Mouse (Mus musculus): Measurements from ENCODE around the gene Lcat. TPM values are rescaled to one million over a fixed set of nuclear protein-coding genes. Genes with fewer than 3 reads are reported as not detected.
"Not testable (repeated sequence)": the region's sequence is repeated elsewhere in the genome, so short reads cannot be mapped to it uniquely, and the experiment has no call there.

The Lcat gene
- 0.55 and 0.60 TPM in 2 replicates for polyA plus RNA-seq (2012; ENCODE audit: insufficient read depth, insufficient read length, missing spikeins)

DNA sequence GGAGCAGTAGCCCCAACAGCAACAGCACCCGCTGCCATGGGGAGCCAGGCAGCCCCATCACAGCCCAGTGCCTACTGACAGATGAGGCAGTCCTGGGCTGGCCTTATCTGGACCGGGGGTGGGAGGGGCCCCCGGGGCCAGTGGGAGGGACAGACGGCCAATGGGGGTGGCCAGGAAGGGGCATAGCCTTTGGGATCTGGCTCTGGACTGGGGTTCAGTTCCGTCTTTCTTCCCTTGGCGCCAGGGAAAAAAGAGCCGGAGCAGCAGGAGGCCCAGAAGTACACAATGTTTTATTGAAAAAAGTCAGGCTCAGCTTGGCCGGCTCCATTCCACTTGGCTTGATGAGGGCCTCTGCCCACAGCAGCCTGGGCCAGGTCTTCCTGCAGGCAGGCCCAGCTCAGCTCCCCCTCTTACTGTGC, at the start of gene Lcat:
Gene Lcat (minus strand): TSS at position 62 of the 419 bp plus-strand sequence.
- H3K27ac ChIP-seq (ENCODE audit: insufficient read depth, low read depth, low read length): no peak within 1 kb of the TSS
- no peak for TF ChIP-seq CTCF (IDR thresholded peaks at IDR 0.05; ENCODE audit: low read depth, low read length)
- TF ChIP-seq POLR2A (IDR thresholded peaks at IDR 0.05; ENCODE audit: borderline replicate concordance, low read depth, low read length): no peak
- no peak within 1 kb of the TSS for H3K4me3 ChIP-seq (ENCODE audit: insufficient read depth, low read length)

DNA sequence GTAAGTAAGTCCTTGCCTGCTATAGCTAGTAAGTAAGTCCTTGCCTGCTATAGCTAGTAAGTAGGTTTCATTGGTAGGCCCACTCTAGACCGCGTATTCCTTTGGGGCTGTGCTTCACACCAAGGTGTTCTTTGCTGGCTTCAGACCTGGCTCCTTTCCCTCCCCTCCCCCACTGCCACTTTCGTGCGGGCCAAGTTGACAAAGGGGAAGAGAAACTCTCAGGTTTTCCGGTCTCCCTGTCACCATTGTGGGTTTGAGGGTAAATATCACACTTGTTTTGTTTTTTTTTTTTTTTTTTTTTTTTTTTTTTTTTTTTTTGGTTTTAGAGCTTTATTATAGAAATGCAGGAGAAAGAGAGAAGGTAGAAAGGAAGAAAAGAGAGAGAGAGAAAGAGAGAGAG, 49.3 kb upstream of the Lcat start:
- Histone ChIP-seq H3K4me1 (ENCODE audit: control insufficient read depth, insufficient read depth, low read length) (peaks cover 49% of the 10 kb centered on the region), H3K27ac (ENCODE audit: insufficient read depth, low read depth, low read length) (peak overlapping the region; percentile 69), H3K4me3 (ENCODE audit: insufficient read depth, low read length) (no peak overlapping the region)
- TF ChIP-seq CTCF (IDR thresholded peaks at IDR 0.05; ENCODE audit: low read depth, low read length) (no peak), POLR2A (IDR thresholded peaks at IDR 0.05; ENCODE audit: borderline replicate concordance, low read depth, low read length) (no peak)

More for the DNA sequence above, at the start of gene Lcat:
- peaks cover 6% of the 10 kb centered on the region for H3K4me1 ChIP-seq (ENCODE audit: control insufficient read depth, insufficient read depth, low read length)

DNA sequence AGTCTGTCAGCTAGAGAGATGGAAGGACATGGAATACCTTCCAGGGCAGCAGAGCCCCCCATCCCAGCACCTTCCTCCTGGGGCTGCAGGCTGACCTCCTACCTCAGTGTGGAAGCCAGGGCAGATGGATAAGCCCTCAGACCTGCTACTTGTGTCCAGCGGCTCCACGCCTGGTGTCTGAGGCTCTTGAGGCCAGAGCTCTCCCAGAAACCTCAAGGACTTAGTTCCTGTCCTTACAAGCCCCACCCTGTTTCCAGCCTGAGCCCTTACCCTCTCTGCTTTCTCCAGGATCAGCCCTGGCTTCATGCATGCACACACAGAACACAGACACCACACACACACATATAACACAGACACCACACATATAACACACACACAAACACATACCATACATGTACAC, 48.4 kb upstream of the Lcat start:
- H3K4me3 ChIP-seq (ENCODE audit: insufficient read depth, low read length): peak overlapping the region; percentile 72
- H3K27ac ChIP-seq (ENCODE audit: insufficient read depth, low read depth, low read length): peak overlapping the region; percentile 69
- peaks cover 40% of the 10 kb centered on the region for H3K4me1 ChIP-seq (ENCODE audit: control insufficient read depth, insufficient read depth, low read length)
- no peak for TF ChIP-seq POLR2A (IDR thresholded peaks at IDR 0.05; ENCODE audit: borderline replicate concordance, low read depth, low read length)
- TF ChIP-seq CTCF (IDR thresholded peaks at IDR 0.05; ENCODE audit: low read depth, low read length): no peak

DNA sequence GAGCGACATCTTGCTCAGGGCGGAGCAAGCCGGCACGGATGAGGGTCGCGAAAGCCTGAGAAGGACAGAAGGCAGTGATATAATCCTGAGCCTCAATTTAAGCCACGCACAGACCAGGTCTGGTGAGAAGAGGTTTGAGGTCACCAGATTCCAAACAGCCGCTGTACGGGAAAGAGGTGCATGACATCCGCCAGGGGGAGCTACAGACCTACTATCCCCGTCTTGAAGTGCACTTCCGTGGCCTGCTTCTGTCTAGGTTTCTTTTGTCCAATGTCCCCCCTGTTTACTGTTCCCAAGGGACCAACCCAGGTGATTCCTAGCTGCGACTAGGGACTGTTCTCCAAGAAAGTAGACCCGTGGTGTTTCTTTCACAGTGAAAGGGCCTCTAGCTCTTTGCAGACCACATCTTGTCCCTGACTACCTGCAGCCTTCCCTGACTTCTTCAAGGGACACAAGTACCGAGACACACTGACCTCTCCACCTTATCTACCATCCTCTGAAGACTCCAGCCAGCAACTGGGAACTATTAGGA, 47.7 kb upstream of the Lcat start, which contains the start of gene Dus2:
Gene Dus2 (plus strand): TSS at position 482 of the 532 bp plus-strand sequence.
- Histone ChIP-seq H3K4me3 (ENCODE audit: insufficient read depth, low read length) (peak within 1 kb of the TSS; percentile 72), H3K4me1 (ENCODE audit: control insufficient read depth, insufficient read depth, low read length) (peaks cover 36% of the 10 kb centered on the region), H3K27ac (ENCODE audit: insufficient read depth, low read depth, low read length) (peak within 1 kb of the TSS; percentile 69)
- TF ChIP-seq POLR2A (IDR thresholded peaks at IDR 0.05; ENCODE audit: borderline replicate concordance, low read depth, low read length) (no peak), CTCF (IDR thresholded peaks at IDR 0.05; ENCODE audit: low read depth, low read length) (peak; percentile 94)

DNA sequence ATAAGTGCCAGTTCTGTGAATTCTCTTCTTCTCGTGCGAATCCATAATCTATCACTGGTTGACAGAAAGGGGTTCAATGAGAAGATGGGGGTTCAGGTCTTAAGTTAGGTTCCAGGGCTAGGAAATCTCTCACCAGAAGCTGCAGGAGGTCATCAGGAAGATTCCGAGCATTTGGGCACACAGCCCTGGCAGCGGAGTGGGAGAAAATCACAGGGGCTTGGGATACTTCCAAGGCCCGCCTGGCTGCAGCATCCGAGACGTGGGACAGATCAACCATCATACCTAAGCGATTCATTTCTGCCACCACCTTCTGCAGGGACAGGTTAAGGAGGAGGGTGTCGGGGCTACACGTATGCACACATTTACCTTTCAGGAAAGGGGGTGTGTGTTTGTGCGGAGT, 45.4 kb upstream of the Lcat start:
- Histone ChIP-seq H3K4me3 (ENCODE audit: insufficient read depth, low read length) (no peak overlapping the region), H3K4me1 (ENCODE audit: control insufficient read depth, insufficient read depth, low read length) (peaks cover 29% of the 10 kb centered on the region), H3K27ac (ENCODE audit: insufficient read depth, low read depth, low read length) (no peak overlapping the region)
- TF ChIP-seq POLR2A (IDR thresholded peaks at IDR 0.05; ENCODE audit: borderline replicate concordance, low read depth, low read length) (no peak), CTCF (IDR thresholded peaks at IDR 0.05; ENCODE audit: low read depth, low read length) (no peak)

DNA sequence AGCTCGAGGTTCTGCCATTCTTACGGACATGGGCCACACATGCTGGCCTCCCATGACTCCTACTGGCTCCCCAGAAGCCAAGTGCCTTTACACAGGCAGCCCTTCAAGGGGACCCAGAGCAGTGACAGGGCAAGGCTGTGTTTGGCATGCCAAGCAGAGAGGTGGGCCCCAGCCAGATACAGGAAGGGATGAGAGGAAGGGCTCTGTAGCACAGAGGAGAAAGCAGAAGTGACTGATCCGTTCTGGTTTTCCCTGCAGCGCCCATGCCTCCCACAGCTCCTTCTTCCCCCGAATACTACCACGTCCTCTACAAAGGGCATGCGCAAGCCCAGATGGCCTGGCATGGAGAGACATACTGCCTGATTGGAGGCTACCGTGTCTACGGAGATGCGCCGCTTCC, 40.2 kb upstream of the Lcat start:
- Histone ChIP-seq H3K27ac (ENCODE audit: insufficient read depth, low read depth, low read length) (peak overlapping the region; percentile 70), H3K4me1 (ENCODE audit: control insufficient read depth, insufficient read depth, low read length) (peaks cover 14% of the 10 kb centered on the region)
- H3K4me3 ChIP-seq (ENCODE audit: insufficient read depth, low read length): not testable (repeated sequence)

DNA sequence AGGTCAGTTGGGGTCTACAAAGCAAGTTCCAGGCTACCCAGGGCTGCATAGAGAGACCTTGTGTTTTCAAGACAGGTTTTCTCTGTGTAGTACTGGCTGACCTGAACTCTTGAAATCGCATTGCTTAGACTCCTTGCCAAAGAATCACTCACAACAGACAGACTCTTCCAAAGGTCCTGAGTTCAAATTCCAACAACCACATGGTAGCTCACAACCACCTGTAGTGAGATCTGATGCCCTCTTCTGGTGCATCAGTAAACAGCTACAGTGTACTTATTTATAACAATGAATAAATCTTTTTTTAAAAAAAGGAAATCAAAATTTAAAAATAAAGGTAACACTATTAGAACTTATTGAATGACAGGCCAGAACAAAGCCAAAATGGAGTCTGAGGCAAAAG, 38.0 kb upstream of the Lcat start:
- Histone ChIP-seq H3K4me1 (ENCODE audit: control insufficient read depth, insufficient read depth, low read length) (peaks cover 24% of the 10 kb centered on the region), H3K27ac (ENCODE audit: insufficient read depth, low read depth, low read length) (no peak overlapping the region), H3K4me3 (ENCODE audit: insufficient read depth, low read length) (no peak overlapping the region)
- TF ChIP-seq POLR2A (IDR thresholded peaks at IDR 0.05; ENCODE audit: borderline replicate concordance, low read depth, low read length): no peak
- TF ChIP-seq CTCF (IDR thresholded peaks at IDR 0.05; ENCODE audit: low read depth, low read length): no peak

DNA sequence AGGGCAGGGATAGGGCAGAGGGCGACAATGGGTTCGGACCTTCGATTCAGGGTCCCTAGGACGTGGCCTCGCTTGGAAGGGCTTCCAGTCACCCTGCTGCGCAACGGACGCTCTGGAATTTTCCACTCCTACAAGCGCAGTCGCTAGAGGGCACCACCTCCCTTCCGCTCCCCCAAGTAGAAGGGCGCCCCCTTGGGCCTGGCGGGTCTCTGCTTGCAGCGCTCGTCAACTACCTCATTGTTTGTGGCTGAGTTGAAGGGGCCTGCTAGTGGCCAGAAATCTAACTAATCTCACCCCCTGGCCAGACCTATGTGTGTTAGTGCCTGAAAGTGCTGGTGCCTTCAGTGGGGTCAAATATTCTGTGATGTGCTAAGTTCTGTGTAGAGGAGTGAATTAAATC, 36.1 kb upstream of the Lcat start, which contains the start of gene Dpep3:
Gene Dpep3 (minus strand): TSS at position 105 of the 400 bp plus-strand sequence.
- H3K4me3 ChIP-seq (ENCODE audit: insufficient read depth, low read length): no peak within 1 kb of the TSS
- TF ChIP-seq POLR2A (IDR thresholded peaks at IDR 0.05; ENCODE audit: borderline replicate concordance, low read depth, low read length) (no peak), CTCF (IDR thresholded peaks at IDR 0.05; ENCODE audit: low read depth, low read length) (no peak)

DNA sequence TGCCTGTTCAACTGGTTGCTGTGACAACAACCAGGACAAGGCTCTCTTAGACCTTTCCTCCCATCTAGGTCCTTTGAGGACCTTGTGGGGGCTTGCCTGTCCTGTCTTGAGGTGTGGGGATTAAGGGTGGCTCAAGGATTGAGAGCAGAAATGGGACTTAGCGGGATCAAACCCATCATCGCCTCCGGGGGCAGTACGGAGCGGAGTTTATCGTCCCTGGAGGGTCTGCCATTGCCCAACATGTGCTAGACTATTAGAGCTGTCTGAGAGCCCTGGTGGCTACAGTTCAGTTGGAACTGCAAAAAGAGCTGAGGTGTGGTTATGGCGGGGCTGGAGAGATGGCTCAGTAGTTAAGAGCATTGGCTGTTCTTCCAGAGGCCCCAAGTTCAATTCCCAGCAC, 32.2 kb upstream of the Lcat start:
- TF ChIP-seq CTCF (IDR thresholded peaks at IDR 0.05; ENCODE audit: low read depth, low read length) (0 out of 2 replicates have a peak, but pooled peaks have one; percentile 6), POLR2A (IDR thresholded peaks at IDR 0.05; ENCODE audit: borderline replicate concordance, low read depth, low read length) (no peak)
- Histone ChIP-seq H3K27ac (ENCODE audit: insufficient read depth, low read depth, low read length) (no peak overlapping the region), H3K4me3 (ENCODE audit: insufficient read depth, low read length) (no peak overlapping the region), H3K4me1 (ENCODE audit: control insufficient read depth, insufficient read depth, low read length) (peaks cover 10% of the 10 kb centered on the region)

More for the DNA sequence above, 36.1 kb upstream of the Lcat start, which contains the start of gene Dpep3:
- Histone ChIP-seq H3K27ac (ENCODE audit: insufficient read depth, low read depth, low read length) (no peak within 1 kb of the TSS), H3K4me1 (ENCODE audit: control insufficient read depth, insufficient read depth, low read length) (peaks cover 24% of the 10 kb centered on the region)

DNA sequence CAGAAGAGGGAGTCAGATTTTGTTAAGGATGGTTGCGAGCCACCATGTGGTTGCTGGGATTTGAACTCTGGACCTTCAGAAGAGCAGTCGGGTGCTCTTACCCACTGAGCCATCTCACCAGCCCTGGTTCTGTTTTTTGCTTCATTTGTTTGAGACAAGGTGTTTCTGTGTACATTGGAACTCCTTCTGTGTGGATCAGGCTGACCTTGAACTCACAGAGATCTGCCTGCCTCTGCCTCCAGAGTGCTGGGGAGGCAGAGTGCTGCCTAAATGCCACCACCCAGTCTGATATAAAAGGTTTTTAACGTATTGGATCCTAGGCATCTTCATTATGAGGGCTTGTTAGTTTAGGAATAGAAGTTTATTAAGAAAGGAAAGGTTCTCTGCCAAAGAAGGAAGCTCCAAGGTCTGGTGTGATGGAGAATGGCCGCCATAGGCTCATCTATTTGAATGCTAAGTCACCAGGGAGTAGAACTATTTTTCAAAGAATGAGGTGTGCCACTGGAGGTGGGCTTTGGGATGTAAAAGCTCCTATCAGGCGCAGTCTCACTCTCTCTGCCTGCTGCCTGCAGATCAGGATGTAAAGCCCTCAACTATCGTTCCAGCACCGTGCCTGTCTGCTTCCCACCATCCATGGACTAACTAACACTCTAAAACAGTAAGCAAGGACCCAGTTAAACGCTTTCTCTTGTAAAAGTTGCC, 28.0 kb upstream of the Lcat start:
- no peak overlapping the region for H3K4me3 ChIP-seq (ENCODE audit: insufficient read depth, low read length)
- TF ChIP-seq CTCF (IDR thresholded peaks at IDR 0.05; ENCODE audit: low read depth, low read length) (no peak), POLR2A (IDR thresholded peaks at IDR 0.05; ENCODE audit: borderline replicate concordance, low read depth, low read length) (no peak)
- no peaks in the 10 kb centered on the region for H3K4me1 ChIP-seq (ENCODE audit: control insufficient read depth, insufficient read depth, low read length)
- no peak overlapping the region for H3K27ac ChIP-seq (ENCODE audit: insufficient read depth, low read depth, low read length)
